Mouse (Mus musculus): ENCODE measurements around the gene Ift74. TPM values are rescaled to one million over a fixed set of nuclear protein-coding genes. Genes with fewer than 3 reads are reported as not detected.

Ift74 gene
- polyA plus RNA-seq, 1 experiment = 15.0 TPM

GRCm38 (mm10) chr4:94603031-94603629, 11.2 kb upstream of the Ift74 start, which contains the start of gene Plaa:
Plaa (minus strand) TSS chr4:94603244.
- TF ChIP-seq POLR2A (IDR thresholded peaks at IDR 0.05; ENCODE audit: insufficient read depth, low read length) = no peak
- TF ChIP-seq EP300 (IDR thresholded peaks at IDR 0.05; ENCODE audit: insufficient read depth, low read depth, low read length) = peak; percentile 59; the same call in 1 of the 2 replicates
- H3K27ac ChIP-seq (ENCODE audit: insufficient read depth, low read length) = peak within 1 kb of the TSS; percentile 58
- H3K9ac ChIP-seq (ENCODE audit: low read depth, poor library complexity, severe bottlenecking) = peak within 1 kb of the TSS; percentile 79
- H3K27me3 ChIP-seq (ENCODE audit: control insufficient read depth, insufficient read depth, low read length, poor library complexity, severe bottlenecking) = no peaks in the 10 kb centered on the region
- peaks cover 3% of the 10 kb centered on the region; the same call in 1 of the 2 replicates for H3K36me3 ChIP-seq (ENCODE audit: control insufficient read depth, insufficient read depth, low read length, poor library complexity, severe bottlenecking)
- no peaks in the 10 kb centered on the region for H3K4me1 ChIP-seq (ENCODE audit: control insufficient read depth, insufficient read depth, low read length)
- peak within 1 kb of the TSS; percentile 95 for H3K4me3 ChIP-seq (ENCODE audit: low read depth, low read length)
- no peaks in the 10 kb centered on the region for H3K9me3 ChIP-seq (replicated peaks; ENCODE audit: control insufficient read depth, insufficient read depth, low read length, poor library complexity, severe bottlenecking)

- H3K9me3 ChIP-seq (replicated peaks; ENCODE audit: control insufficient read depth, insufficient read depth, low read length, poor library complexity, severe bottlenecking) = no peaks in the 10 kb centered on the region
- no peaks in the 10 kb centered on the region for H3K27me3 ChIP-seq (ENCODE audit: control insufficient read depth, insufficient read depth, low read length, poor library complexity, severe bottlenecking)
- H3K9ac ChIP-seq (ENCODE audit: low read depth, poor library complexity, severe bottlenecking) = peak overlapping the region; percentile 79; the same call in 1 of the 2 replicates
- H3K27ac ChIP-seq (ENCODE audit: insufficient read depth, low read length) = no peak overlapping the region
- H3K4me1 ChIP-seq (ENCODE audit: control insufficient read depth, insufficient read depth, low read length) = no peaks in the 10 kb centered on the region
- TF ChIP-seq POLR2A (IDR thresholded peaks at IDR 0.05; ENCODE audit: insufficient read depth, low read length) (no peak), CTCF (IDR thresholded peaks at IDR 0.05; ENCODE audit: low read depth, low read length) (no peak), EP300 (IDR thresholded peaks at IDR 0.05; ENCODE audit: insufficient read depth, low read depth, low read length) (no peak)
- H3K4me3 ChIP-seq (ENCODE audit: low read depth, low read length) = no peak overlapping the region
- H3K36me3 ChIP-seq (ENCODE audit: control insufficient read depth, insufficient read depth, low read length, poor library complexity, severe bottlenecking) = peaks cover 3% of the 10 kb centered on the region; the same call in 1 of the 2 replicates
Measured at GRCm38 (mm10) chr4:94604452-94605019, 9.8 kb upstream of the Ift74 start.

DNA sequence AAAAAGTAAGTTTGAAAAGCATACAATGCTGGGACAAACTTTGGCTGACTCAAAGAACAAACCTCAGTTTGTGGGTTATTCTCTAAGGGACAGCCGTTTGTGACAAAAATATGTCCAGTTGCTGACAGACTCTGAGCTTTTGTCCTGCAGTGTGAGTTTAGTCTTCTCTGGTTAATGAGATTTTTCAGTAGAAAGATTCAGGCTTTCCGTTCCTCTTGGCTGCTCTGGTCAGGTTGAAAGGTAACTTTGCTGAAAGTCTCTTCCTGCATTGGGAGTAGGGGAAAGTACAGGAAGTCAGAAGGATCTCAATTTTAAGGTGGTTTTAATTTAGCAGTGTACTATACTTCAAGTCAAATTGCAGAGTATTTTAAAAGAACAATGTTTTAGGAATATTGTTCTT, 8.7 kb upstream of the Ift74 start:
- H3K4me3 ChIP-seq (ENCODE audit: low read depth, low read length) = no peak overlapping the region
- H3K27ac ChIP-seq (ENCODE audit: insufficient read depth, low read length) = no peak overlapping the region
- no peak overlapping the region for H3K9ac ChIP-seq (ENCODE audit: low read depth, poor library complexity, severe bottlenecking)
- H3K9me3 ChIP-seq (replicated peaks; ENCODE audit: control insufficient read depth, insufficient read depth, low read length, poor library complexity, severe bottlenecking) = no peaks in the 10 kb centered on the region
- TF ChIP-seq EP300 (IDR thresholded peaks at IDR 0.05; ENCODE audit: insufficient read depth, low read depth, low read length) (no peak), CTCF (IDR thresholded peaks at IDR 0.05; ENCODE audit: low read depth, low read length) (no peak), POLR2A (IDR thresholded peaks at IDR 0.05; ENCODE audit: insufficient read depth, low read length) (no peak)
- peaks cover 3% of the 10 kb centered on the region; the same call in 1 of the 2 replicates for H3K36me3 ChIP-seq (ENCODE audit: control insufficient read depth, insufficient read depth, low read length, poor library complexity, severe bottlenecking)
- no peaks in the 10 kb centered on the region for H3K4me1 ChIP-seq (ENCODE audit: control insufficient read depth, insufficient read depth, low read length)
- H3K27me3 ChIP-seq (ENCODE audit: control insufficient read depth, insufficient read depth, low read length, poor library complexity, severe bottlenecking) = no peaks in the 10 kb centered on the region

DNA sequence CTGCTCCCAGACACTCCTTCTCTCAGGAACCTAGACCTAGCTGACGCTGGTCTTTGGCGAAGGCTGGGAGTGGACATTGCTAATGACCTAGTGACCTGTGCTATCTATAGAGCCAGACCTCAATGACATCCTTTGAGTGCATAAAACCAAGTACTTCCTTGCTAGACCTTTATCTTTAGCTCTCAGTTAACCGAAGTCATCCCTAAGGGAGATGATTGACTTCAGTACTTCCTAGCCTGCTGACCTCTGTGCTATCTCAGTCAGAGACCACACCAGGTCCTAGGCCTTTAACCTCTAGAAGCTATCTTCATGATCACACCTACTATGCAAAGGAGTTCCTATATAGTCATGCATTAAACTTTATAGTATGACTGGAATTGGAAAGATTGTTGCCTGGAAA, 4.0 kb upstream of the Ift74 start:
- Histone ChIP-seq H3K27me3 (ENCODE audit: control insufficient read depth, insufficient read depth, low read length, poor library complexity, severe bottlenecking) (no peaks in the 10 kb centered on the region), H3K27ac (ENCODE audit: insufficient read depth, low read length) (no peak overlapping the region), H3K9ac (ENCODE audit: low read depth, poor library complexity, severe bottlenecking) (no peak overlapping the region), H3K4me3 (ENCODE audit: low read depth, low read length) (no peak overlapping the region), H3K9me3 (replicated peaks; ENCODE audit: control insufficient read depth, insufficient read depth, low read length, poor library complexity, severe bottlenecking) (no peaks in the 10 kb centered on the region), H3K36me3 (ENCODE audit: control insufficient read depth, insufficient read depth, low read length, poor library complexity, severe bottlenecking) (no peaks in the 10 kb centered on the region), H3K4me1 (ENCODE audit: control insufficient read depth, insufficient read depth, low read length) (no peaks in the 10 kb centered on the region)
- no peak for TF ChIP-seq POLR2A (IDR thresholded peaks at IDR 0.05; ENCODE audit: insufficient read depth, low read length)
- TF ChIP-seq CTCF (IDR thresholded peaks at IDR 0.05; ENCODE audit: low read depth, low read length) = no peak
- TF ChIP-seq EP300 (IDR thresholded peaks at IDR 0.05; ENCODE audit: insufficient read depth, low read depth, low read length) = no peak

- Histone ChIP-seq H3K27ac (ENCODE audit: insufficient read depth, low read length) (no peak overlapping the region), H3K4me1 (ENCODE audit: control insufficient read depth, insufficient read depth, low read length) (no peaks in the 10 kb centered on the region), H3K4me3 (ENCODE audit: low read depth, low read length) (peak overlapping the region; percentile 87), H3K27me3 (ENCODE audit: control insufficient read depth, insufficient read depth, low read length, poor library complexity, severe bottlenecking) (no peaks in the 10 kb centered on the region), H3K9me3 (replicated peaks; ENCODE audit: control insufficient read depth, insufficient read depth, low read length, poor library complexity, severe bottlenecking) (no peaks in the 10 kb centered on the region), H3K9ac (ENCODE audit: low read depth, poor library complexity, severe bottlenecking) (peak overlapping the region; percentile 62), H3K36me3 (ENCODE audit: control insufficient read depth, insufficient read depth, low read length, poor library complexity, severe bottlenecking) (no peaks in the 10 kb centered on the region)
- no peak for TF ChIP-seq CTCF (IDR thresholded peaks at IDR 0.05; ENCODE audit: low read depth, low read length)
- TF ChIP-seq POLR2A (IDR thresholded peaks at IDR 0.05; ENCODE audit: insufficient read depth, low read length) = no peak
- no peak for TF ChIP-seq EP300 (IDR thresholded peaks at IDR 0.05; ENCODE audit: insufficient read depth, low read depth, low read length)
Measured at GRCm38 (mm10) chr4:94614627-94615006, 326 bp downstream of the Ift74 start.

- H3K9me3 ChIP-seq (replicated peaks; ENCODE audit: control insufficient read depth, insufficient read depth, low read length, poor library complexity, severe bottlenecking) = no peaks in the 10 kb centered on the region
- H3K9ac ChIP-seq (ENCODE audit: low read depth, poor library complexity, severe bottlenecking) = no peak overlapping the region
- TF ChIP-seq EP300 (IDR thresholded peaks at IDR 0.05; ENCODE audit: insufficient read depth, low read depth, low read length) (no peak), POLR2A (IDR thresholded peaks at IDR 0.05; ENCODE audit: insufficient read depth, low read length) (no peak), CTCF (IDR thresholded peaks at IDR 0.05; ENCODE audit: low read depth, low read length) (no peak)
- no peaks in the 10 kb centered on the region; the same call in 1 of the 2 replicates for H3K36me3 ChIP-seq (ENCODE audit: control insufficient read depth, insufficient read depth, low read length, poor library complexity, severe bottlenecking)
- no peaks in the 10 kb centered on the region for H3K4me1 ChIP-seq (ENCODE audit: control insufficient read depth, insufficient read depth, low read length)
- no peaks in the 10 kb centered on the region for H3K27me3 ChIP-seq (ENCODE audit: control insufficient read depth, insufficient read depth, low read length, poor library complexity, severe bottlenecking)
- no peak overlapping the region for H3K4me3 ChIP-seq (ENCODE audit: low read depth, low read length)
- no peak overlapping the region for H3K27ac ChIP-seq (ENCODE audit: insufficient read depth, low read length)
Measured at GRCm38 (mm10) chr4:94620077-94620476, 5.8 kb downstream of the Ift74 start.

All from ES-Bruce4 (cell line).